Mouse (Mus musculus) megakaryocyte, embryonic 14.5 days (primary cell): Measurements from ENCODE around the gene Galns.

Experiments
- FLI1 ChIP-seq: IDR thresholded peaks from 2 replicates; pipeline ENCODE4 v1.6.1; 2012; ENCODE audit warnings: low read length, inconsistent platforms, mixed read lengths
- GATA1 ChIP-seq: IDR thresholded peaks from 3 replicates; pipeline ENCODE4 v1.6.1; 2012; ENCODE audit warnings: mixed read lengths, low read length, inconsistent platforms, borderline replicate concordance

- TF ChIP-seq FLI1 (no peak), GATA1 (no peak)
Observed at GRCm38 (mm10) chr8:122566766-122567165, 44.5 kb downstream of the Galns start.
